Mouse (Mus musculus) adrenal gland (tissue): ENCODE results near the gene Nav1.

Experiments used
- intact Hi-C: fragments of 180-260 bp; cut with DNase I; formaldehyde crosslinking; loops from one replicate; pipeline ENCODE4 v1.15.1; 2025

The Nav1 gene

DNA sequence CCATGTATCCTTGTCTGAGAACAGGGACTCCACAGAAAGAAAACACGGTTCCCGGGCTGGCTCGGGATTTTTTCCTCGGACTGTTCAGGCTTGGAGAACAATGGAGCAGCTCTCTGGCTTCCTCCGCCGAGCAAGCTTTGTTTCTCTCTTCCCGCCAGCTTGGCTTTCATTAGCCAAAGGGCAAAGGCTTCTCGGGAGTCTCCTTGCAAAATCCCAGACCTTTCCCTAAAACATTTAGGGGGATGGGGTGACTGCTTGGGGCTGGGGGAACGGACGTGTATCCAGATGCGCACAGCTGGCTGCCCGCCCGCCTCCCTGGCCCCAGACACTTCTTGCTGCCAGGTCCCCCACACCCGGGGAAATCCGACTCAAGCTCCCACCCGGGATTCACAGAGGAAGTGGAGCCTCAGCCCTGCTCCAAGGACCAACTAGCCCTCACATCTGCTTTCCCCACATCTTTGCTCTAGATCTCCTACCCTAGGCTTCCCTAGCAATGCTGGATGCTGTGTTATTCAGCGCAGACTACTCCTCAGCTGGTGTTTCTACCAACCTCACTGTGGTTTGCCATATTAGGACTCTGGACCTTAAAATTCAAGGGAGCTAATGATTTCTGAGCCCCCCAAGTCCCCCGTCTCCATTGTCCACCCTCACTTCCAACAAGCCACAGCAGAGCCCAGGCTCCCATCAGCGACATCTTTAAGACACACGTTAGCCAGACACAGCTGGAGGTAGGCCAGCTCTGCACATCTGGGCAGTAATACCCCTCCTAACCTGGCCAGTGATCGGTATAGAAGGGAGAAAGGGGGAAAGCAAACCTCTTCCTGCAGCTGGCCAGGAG is 23.2 kb downstream of the Nav1 start:
- intact Hi-C loops: no loop called here

DNA sequence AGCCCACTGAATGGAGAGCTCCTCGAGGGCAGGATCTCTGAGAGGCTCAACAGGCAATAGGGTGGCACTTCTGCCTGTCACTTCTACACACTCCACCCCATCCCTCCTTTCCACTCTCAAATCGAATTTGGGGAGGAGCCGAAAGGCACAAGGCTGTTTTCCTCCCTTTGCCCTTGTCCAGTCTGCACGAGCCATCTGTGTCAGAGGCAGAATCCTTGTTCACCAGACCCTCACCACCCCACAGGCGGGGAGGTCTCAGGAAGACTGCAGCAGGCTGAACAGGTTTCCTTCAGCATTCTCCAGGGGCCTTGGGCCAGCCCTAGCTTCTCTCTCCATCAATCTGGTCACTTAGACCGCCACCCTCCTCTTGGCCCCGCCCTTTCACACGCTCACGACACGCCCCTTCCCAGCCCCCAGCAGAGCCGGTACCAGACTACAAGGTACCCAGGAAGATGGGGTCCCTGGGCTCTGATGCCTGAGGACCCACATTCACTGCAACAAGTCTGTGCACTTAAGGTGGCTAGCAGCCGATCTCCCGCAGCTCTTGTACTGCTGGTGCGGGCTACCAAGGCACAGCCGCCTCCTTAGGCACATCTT is 23.9 kb downstream of the Nav1 start:
- intact Hi-C loops: no loop called here

DNA sequence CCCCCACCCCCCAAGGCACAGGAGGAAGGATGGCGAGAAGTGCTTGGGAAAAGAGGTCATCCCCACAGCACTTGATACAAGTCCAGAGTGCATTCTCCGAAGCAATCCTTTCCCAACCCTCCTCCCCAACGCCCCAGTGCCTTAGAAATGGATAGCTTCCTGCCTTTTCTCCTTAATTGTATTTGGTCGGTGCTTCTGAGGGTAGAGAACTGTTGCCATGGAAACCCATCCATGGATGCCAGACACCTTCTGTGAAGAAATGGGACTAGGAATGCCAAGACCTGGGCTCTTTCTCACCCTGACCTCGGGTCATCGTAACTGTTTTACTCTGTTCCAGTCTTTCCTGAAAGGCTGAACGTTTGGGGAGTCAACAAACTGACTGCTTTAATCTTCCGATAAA is 26.1 kb downstream of the Nav1 start:
- intact Hi-C loops: no loop called here

DNA sequence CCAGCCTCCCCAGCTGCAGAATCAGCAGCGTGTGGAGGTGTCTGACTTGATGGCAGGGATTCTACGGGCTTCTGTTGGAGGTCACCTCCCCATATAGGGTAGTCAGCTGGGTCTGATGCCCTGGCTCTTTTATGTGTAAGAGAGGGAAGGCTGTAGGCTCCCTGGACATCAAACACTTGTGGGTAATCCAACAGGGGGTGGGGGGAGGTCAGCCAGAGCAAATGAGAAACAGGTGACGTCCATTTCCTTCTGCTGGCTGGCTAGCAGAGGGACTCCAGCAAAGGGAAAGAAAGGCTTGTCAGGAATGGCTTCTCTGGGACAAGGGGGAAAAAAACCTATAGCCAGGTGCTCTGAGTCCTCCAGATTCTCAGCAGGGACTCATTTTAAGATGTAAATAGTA is 28.0 kb downstream of the Nav1 start:
- intact Hi-C loops: no loop called here

DNA sequence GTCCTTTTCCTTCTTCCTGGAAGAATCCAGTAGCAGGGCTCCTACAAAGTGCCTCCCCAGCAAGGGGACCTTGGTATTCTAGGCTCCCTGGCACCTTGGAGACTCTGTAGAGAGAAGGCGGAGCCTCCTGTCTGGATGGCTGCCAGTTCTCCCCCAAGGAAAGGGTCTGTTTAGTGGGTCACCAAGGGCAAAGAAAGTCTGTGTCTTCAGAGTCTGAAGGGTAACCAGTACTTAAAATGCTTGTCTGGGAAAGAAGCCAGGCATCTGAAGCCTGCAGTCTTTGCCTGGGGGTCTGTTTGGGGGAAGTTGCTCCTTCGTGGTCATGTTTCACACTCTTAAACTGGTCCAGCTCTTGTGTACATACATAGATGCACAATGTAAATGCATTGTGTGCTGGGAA is 29.3 kb downstream of the Nav1 start:
- intact Hi-C loops: no loop called here

GRCm38 (mm10) chr1:135575393-135575792 is 31.7 kb downstream of the Nav1 start:
- intact Hi-C loops: no loop called here

- intact Hi-C loops: no loop called here
Measured at GRCm38 (mm10) chr1:135574451-135575208, 32.5 kb downstream of the Nav1 start.

DNA sequence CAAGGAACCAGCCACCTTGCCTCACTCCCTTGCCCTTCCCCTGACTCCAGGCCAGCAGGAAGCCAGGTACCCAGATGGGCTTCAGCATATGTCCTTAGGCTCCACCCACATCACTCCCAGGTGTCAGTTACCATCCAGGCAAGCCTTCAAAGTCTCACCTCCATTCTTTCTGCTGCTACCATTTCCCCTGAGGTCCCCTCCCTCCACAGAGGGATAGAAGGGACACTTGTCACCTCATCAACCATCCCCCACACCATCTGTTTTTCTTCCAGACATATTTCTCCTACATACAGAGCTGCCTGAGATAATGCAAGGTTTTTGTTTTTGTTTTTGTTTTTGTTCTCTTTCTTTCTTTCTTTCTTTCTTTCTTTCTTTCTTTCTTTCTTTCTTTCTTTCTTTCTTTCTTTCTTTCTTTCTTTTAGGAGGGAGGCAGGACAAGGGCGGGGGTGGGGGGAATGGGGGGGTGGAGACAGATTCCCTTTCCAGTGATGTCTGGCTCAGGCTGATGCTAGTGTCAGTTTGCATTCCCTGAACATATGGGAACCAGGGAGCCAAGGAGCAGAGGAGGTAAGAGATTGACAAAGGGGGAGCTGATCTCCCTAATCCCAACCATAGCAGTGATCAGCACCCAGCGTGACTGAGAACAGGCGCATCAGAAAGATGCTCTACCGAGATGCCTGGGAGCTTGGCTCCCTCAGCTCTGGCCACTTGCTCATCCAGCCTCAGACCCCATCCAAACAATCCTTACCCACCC is 34.8 kb downstream of the Nav1 start:
- intact Hi-C loops: no loop called here

DNA sequence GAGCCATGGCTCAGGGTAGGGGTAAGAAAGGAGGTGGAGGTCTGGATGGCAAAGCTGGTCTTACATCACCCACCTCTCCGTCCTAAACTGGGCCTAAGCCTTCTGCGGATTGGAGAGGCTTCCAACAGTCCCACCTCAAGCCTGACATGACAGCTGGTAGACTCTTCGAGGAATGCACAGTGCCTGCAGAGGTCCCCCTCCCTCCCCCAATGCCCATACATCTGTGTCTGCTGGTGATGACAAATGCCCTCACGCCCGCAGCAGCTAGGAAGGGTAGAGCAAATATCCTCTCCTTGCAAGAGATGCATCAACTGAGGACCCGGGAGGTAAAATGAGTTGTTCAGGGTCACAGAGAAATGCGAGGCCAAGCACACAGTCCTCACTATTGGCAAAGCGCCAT is 39.0 kb downstream of the Nav1 start:
- intact Hi-C loops: no loop called here

DNA sequence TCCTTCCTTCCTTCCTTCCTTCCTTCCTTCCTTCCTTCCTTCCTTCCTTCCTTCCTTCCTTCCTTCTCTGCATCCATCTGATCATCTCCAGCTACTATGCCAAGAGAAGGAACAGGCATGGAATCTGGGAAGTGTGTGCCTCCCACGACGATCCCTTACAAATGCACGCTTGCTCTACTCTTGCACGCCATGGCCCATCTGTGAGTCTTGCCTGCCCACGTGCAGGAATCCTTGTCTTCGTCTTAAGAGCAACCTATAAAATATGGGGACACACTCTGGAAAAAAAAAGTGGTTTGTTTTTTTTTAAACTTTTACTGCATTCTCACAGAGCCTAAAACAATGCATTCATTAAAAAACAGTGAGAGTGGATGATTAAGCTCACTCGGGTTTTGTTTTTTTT is 40.5 kb downstream of the Nav1 start:
- intact Hi-C loops: no loop called here

- intact Hi-C loops: no loop called here
Measured at GRCm38 (mm10) chr1:135565775-135566174, 41.3 kb downstream of the Nav1 start.

GRCm38 (mm10) chr1:135564660-135565519 is 42.2 kb downstream of the Nav1 start:
- intact Hi-C loops: no loop called here

- intact Hi-C loops: no loop called here
Measured at GRCm38 (mm10) chr1:135563781-135564414, 43.2 kb downstream of the Nav1 start.

- intact Hi-C loops: no loop called here
Measured at GRCm38 (mm10) chr1:135562982-135563650, 44.0 kb downstream of the Nav1 start.

DNA sequence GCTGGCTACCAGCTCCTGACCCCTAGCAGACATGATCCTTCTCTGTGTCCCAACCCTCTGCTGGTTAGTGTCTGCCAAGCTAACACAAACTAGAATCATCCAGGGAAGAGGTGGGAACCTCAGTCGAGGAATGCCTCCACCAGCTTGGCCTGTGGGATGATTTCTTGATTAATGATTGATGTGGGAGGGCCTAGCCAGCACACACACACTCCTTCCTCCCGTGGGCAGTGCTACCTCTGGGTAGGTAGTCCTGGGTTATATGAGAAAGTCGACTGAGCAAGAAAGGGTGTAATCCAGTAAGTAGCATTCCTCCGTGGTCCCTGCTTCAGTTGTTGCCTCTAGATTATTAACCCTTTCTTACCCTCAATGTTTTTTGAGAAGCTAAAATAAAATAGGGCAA is 45.0 kb downstream of the Nav1 start:
- intact Hi-C loops: no loop called here

DNA sequence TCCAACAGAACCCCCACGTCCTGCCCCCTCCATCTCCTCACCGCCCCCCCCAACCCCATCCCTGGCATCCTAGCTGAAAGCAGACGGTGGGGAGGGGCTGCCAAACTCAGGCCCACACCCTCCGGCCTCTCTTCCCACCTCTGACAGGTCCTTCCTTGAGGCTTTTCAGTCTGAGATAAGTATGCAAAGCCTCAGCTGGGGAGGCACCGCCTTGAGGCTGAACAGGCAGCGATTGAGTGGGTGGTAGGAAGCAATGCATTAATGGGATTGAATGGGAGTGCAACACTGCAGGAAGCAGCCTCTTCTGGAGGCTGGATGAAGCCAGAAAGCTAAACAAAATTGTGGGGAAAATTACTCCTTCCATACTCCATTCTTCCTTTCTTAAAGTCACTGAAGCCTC is 45.8 kb downstream of the Nav1 start:
- intact Hi-C loops: no loop called here

DNA sequence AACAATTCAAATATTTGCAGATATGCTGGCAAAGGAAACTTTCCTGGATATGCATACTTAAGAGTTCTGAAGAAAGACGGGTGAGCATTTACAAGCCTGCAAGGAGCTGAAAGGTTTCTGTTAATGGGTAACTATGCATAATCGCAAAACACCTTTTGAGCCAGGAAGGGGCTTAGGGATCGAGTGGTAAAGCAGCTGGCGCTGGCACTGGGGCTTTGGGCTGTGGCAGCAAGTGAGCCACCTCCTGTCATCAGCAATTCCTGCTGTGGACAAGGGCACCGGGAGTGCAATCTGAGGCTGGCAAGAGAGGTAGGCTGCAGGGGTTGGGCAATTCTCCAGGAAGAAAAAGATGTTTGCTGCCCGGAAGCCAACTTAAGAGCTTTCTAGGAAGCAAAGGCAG is 49.1 kb downstream of the Nav1 start:
- intact Hi-C loops: no loop called here

- intact Hi-C loops: no loop called here
Measured at GRCm38 (mm10) chr1:135555885-135556284, 51.2 kb downstream of the Nav1 start.

DNA sequence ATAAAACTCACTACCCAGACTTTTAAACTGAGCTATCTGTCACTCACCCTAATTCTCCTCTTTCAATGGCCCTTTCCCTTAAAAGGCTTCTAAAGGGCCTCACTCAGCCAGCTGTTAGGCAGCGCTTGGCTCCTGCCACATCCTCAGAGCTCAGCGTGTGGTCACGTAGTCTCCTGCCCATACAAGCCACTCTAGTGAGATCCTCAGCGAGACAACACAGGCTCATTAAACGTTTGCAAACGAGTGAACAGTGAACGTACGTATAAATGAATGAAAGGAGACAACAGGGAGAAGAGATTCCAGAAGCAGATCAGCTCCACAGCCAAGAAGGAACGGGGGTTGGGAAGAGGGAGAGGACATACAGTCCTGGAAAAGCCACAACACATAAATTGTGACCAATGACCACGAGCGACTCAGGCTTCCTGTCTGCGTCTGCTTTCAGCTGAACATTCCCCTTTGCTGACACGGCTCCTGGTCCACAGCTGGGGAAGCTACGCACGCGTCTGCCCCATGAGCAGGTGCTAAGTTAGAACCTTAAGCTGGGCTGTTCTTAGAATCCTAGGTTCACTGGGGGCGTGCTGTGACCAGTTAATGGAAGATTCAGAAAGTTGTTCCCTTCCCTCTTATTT is 52.3 kb downstream of the Nav1 start:
- intact Hi-C loops: no loop called here
